Mouse (Mus musculus) C2C12 (cell line): Measurements from ENCODE around the gene Mbd5.

ENCODE experiments used
- CTCF ChIP-seq: IDR thresholded peaks from one replicate; pipeline ENCODE4 v1.5.1; 2011; ENCODE audit not compliant: control insufficient read depth, insufficient read depth, insufficient read length
- MAX ChIP-seq: IDR thresholded peaks from one replicate; pipeline ENCODE4 v1.6.1; 2011; ENCODE audit warnings: mild to moderate bottlenecking, control low read depth
- MYOD1 ChIP-seq: IDR thresholded peaks from one replicate; pipeline ENCODE4 v1.6.1; 2011; ENCODE audit warnings: low read depth; ENCODE audit not compliant: control insufficient read depth, insufficient read length
- MYOG ChIP-seq: IDR thresholded peaks from one replicate; pipeline ENCODE4 v1.6.1; 2011; ENCODE audit not compliant: control insufficient read depth, insufficient read length; ENCODE audit errors: extremely low read depth
- USF1 ChIP-seq: IDR thresholded peaks from one replicate; pipeline ENCODE4 v1.6.1; 2011; ENCODE audit warnings: low read depth, mild to moderate bottlenecking, control low read depth, moderate library complexity

DNA sequence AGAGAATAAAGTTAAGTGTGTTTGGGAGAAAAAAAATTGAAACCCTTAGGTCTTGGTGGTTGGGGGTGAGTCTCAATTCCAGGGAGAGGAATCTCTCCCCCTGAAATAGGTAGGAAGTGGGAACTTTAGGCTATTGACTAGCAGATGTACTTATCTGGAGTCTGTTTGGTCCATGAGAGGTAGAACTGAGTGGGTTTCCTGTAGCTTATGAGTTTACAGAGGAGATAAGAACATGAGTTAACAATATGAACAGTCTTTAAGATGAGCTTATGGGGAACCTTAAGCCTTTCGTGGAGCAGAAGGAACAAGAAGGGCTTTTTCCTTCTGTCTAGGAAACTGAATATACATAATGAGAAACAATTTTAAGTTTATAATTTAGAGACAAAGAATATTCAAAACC lies 404.8 kb downstream of the Mbd5 start:
- no peak for TF ChIP-seq CTCF
- no peak for TF ChIP-seq USF1
- TF ChIP-seq MAX, result no peak
- TF ChIP-seq MYOG, result no peak
- no peak for TF ChIP-seq MYOD1
